8 mouse cellular contexts compared by ENCODE assay signal in the genomic region with DNA sequence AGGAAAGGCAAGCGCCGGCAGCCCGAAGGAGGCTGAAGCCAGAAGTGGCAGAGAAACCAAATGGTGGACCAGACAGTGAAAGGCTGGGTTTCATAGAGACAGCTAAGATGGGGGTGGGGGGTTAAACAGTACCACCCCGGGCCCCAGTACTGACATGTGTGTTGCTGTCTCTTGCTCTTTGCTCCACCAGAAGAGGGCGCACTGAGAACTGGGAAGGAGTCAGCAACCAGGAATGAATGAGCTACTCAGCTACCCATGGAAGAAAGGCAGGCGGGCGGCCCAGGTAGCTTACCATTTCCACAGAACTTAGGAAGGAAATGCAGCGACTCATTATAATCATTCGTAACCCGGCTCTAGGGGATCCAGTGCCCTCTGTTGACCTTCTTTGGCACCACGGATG. TPM values are rescaled to one million over a fixed set of nuclear protein-coding genes. Genes with fewer than 3 reads are reported as not detected.
DNase-seq lines count a peak whose midpoint lies in the region; ATAC-seq lines count a peak whose summit lies in the region.

No protein-coding gene starts in this region.

- WGBS in hindbrain, embryonic 12.5 days, result 56% methylated on average over 11 of the region's 11 CpGs
- WGBS in hindbrain, embryonic 13.5 days, result 49% methylated on average over 11 of the region's 11 CpGs

- H3K4me3 ChIP-seq in hindbrain, embryonic 12.5 days, result no peak overlapping the region
- no peak overlapping the region for H3K4me3 ChIP-seq in hindbrain, embryonic 13.5 days

- H3K27ac ChIP-seq in hindbrain, embryonic 12.5 days, result peak overlapping the region; percentile 35; the same call in 1 of the 2 replicates
- no peak overlapping the region for H3K27ac ChIP-seq in hindbrain, embryonic 13.5 days

- peak; percentile 46; the same call in 1 of the 2 replicates for ATAC-seq in hindbrain, embryonic 12.5 days (ENCODE audit: low FRiP score)
- no peak for ATAC-seq in hindbrain, embryonic 13.5 days (ENCODE audit: low FRiP score)
- peak; percentile 61; the same call in 1 of the 2 replicates for ATAC-seq in megakaryocyte progenitor cell, adult 5-6 weeks (replicated peaks; ENCODE audit: poor library complexity)

- H3K9ac ChIP-seq in hindbrain, embryonic 12.5 days, result no peak overlapping the region
- H3K9ac ChIP-seq in hindbrain, embryonic 13.5 days, result no peak overlapping the region

- DNase-seq in 3T3-L1 (ENCODE audit: low read depth, low spot score), result peak; percentile 45
- peak; percentile 54 for DNase-seq in NIH3T3 (ENCODE audit: low read depth)
- peak; percentile 58 for DNase-seq in gastrocnemius, postnatal 10 days
- no peak for DNase-seq in right cerebral cortex, postnatal 36 days (ENCODE audit: low spot score in 2 of 2)
- no peak for DNase-seq in Muller cell, postnatal 12 days (ENCODE audit: inconsistent ontology term)

- H3K27me3 ChIP-seq in hindbrain, embryonic 12.5 days, result peaks cover 4% of the 10 kb centered on the region
- H3K27me3 ChIP-seq in hindbrain, embryonic 13.5 days, result no peaks in the 10 kb centered on the region

- no peak overlapping the region for H3K4me2 ChIP-seq in hindbrain, embryonic 12.5 days (replicated peaks)
- H3K4me2 ChIP-seq in hindbrain, embryonic 13.5 days, result no peak overlapping the region

- 0 out of 2 replicates have a peak, but pooled peaks cover 2% of the 10 kb centered on the region for H3K4me1 ChIP-seq in hindbrain, embryonic 12.5 days
- peaks cover 14% of the 10 kb centered on the region for H3K4me1 ChIP-seq in hindbrain, embryonic 13.5 days (replicated peaks)

- H3K9me3 ChIP-seq in hindbrain, embryonic 12.5 days (replicated peaks), result no peaks in the 10 kb centered on the region; the same call in 1 of the 2 replicates
- H3K9me3 ChIP-seq in hindbrain, embryonic 13.5 days, result no peaks in the 10 kb centered on the region

- H3K36me3 ChIP-seq in hindbrain, embryonic 12.5 days, result no peaks in the 10 kb centered on the region; the same call in 1 of the 2 replicates
- H3K36me3 ChIP-seq in hindbrain, embryonic 13.5 days, result peaks cover 7% of the 10 kb centered on the region; the same call in 1 of the 2 replicates

RNA-seq across cellular contexts. Expression of a gene that starts 16.4 kb away (rescaled TPM):
- 5.6 and 6.7 TPM in 2 replicates for polyA plus RNA-seq in hindbrain, embryonic 12.5 days (2016; fragmentation: Nextera tagmentation; extraction: Ambion mirVana)
- 4.6 and 5.1 TPM in 2 replicates for polyA plus RNA-seq in hindbrain, embryonic 13.5 days (2015; fragmentation: Nextera tagmentation; extraction: Ambion mirVana)
- total RNA-seq in gastrocnemius, postnatal 10 days (2021), result not detected
- not detected in 2 replicates for total RNA-seq in megakaryocyte progenitor cell, adult 5-6 weeks (2015)
- not detected in 2 replicates for total RNA-seq in megakaryocyte progenitor cell, adult 5-6 weeks (2017)

RNA-seq across cellular contexts. Expression of a gene that starts 30.1 kb away (rescaled TPM):
- polyA plus RNA-seq in hindbrain, embryonic 12.5 days (2016; fragmentation: Nextera tagmentation; extraction: Ambion mirVana), result 0.32 and 0.42 TPM in 2 replicates
- 0.16 and 0.49 TPM in 2 replicates for polyA plus RNA-seq in hindbrain, embryonic 13.5 days (2015; fragmentation: Nextera tagmentation; extraction: Ambion mirVana)
- 10 to 100 TPM; 31.3 to 37.4 TPM for total RNA-seq in gastrocnemius, postnatal 10 days (2021)
- total RNA-seq in megakaryocyte progenitor cell, adult 5-6 weeks (2015), result not detected in 2 replicates
- total RNA-seq in megakaryocyte progenitor cell, adult 5-6 weeks (2017), result not detected in 2 replicates

RNA-seq across cellular contexts. Expression of a gene that starts 46.0 kb away (rescaled TPM):
- not detected in 2 replicates for polyA plus RNA-seq in hindbrain, embryonic 12.5 days (2016; fragmentation: Nextera tagmentation; extraction: Ambion mirVana)
- 0.12 and 0.19 TPM in 2 replicates for polyA plus RNA-seq in hindbrain, embryonic 13.5 days (2015; fragmentation: Nextera tagmentation; extraction: Ambion mirVana)
- total RNA-seq in gastrocnemius, postnatal 10 days (2021), result not detected
- not detected in 2 replicates for total RNA-seq in megakaryocyte progenitor cell, adult 5-6 weeks (2015)
- not detected in 2 replicates for total RNA-seq in megakaryocyte progenitor cell, adult 5-6 weeks (2017)

RNA-seq across cellular contexts. Expression of a gene that starts 58.7 kb away (rescaled TPM):
- 83.7 and 86.2 TPM in 2 replicates for polyA plus RNA-seq in hindbrain, embryonic 12.5 days (2016; fragmentation: Nextera tagmentation; extraction: Ambion mirVana)
- polyA plus RNA-seq in hindbrain, embryonic 13.5 days (2015; fragmentation: Nextera tagmentation; extraction: Ambion mirVana), result 47.8 and 50.3 TPM in 2 replicates
- total RNA-seq in gastrocnemius, postnatal 10 days (2021), result 10 to 100 TPM; 61.0 to 61.8 TPM
- total RNA-seq in megakaryocyte progenitor cell, adult 5-6 weeks (2015), result 11.4 and 14.1 TPM in 2 replicates
- total RNA-seq in megakaryocyte progenitor cell, adult 5-6 weeks (2017), result 19.8 and 25.0 TPM in 2 replicates

Comparison
In these comparisons a context has a peak if more than half of its experiments do, and no peak if none do; other contexts are left out.
1. DNase-seq: peak in 3T3-L1 (single experiment), NIH3T3 (single experiment) and gastrocnemius, postnatal 10 days (single experiment); none in right cerebral cortex, postnatal 36 days (0 of 2) and Muller cell, postnatal 12 days (single experiment).
2. RNA of a gene that starts 30.1 kb away (total RNA-seq): 31.3 to 37.4 TPM in gastrocnemius, postnatal 10 days; not detected in megakaryocyte progenitor cell, adult 5-6 weeks; every median in the first group is over 10 times any median in the second.